Mouse (Mus musculus) midbrain, embryonic 16.5 days (tissue): ENCODE data around the gene Mynn. TPM values are rescaled to one million over a fixed set of nuclear protein-coding genes. Genes with fewer than 3 reads are reported as not detected.

Experiments used
- ATAC-seq: fragments of 200-750 bp; cut with Nextera tagmentation; 2 replicates; pipeline ENCODE4 v1.8.0; 2017; ENCODE audit warnings: moderate TSS enrichment
- H3K27ac ChIP-seq: fragments of 300-500 bp; sonication (generic); 2 replicates; pipeline ENCODE4 v1.5.1; 2014; ENCODE audit warnings: mild to moderate bottlenecking, low read length, mixed read lengths
- H3K27me3 ChIP-seq: fragments of 300-500 bp; sonication (generic); 2 replicates; pipeline ENCODE4 v1.6.1; 2014; ENCODE audit warnings: low read depth, low read length, mixed read lengths; ENCODE audit not compliant: control insufficient read depth, insufficient read depth
- H3K36me3 ChIP-seq: fragments of 300-500 bp; sonication (generic); 2 replicates; pipeline ENCODE4 v1.6.1; 2014; ENCODE audit warnings: mild to moderate bottlenecking, low read length, moderate library complexity, mixed read lengths; ENCODE audit not compliant: control insufficient read depth, insufficient read depth
- H3K4me1 ChIP-seq: fragments of 300-500 bp; sonication (generic); 2 replicates; pipeline ENCODE4 v1.6.1; 2014; ENCODE audit warnings: mild to moderate bottlenecking, low read length, mixed read lengths; ENCODE audit not compliant: control insufficient read depth, insufficient read depth
- H3K4me2 ChIP-seq: fragments of 300-500 bp; sonication (generic); 2 replicates; pipeline ENCODE4 v1.6.1; 2014; ENCODE audit warnings: mild to moderate bottlenecking, low read length, mixed read lengths
- H3K4me3 ChIP-seq: fragments of 300-500 bp; sonication (generic); 2 replicates; pipeline ENCODE4 v1.5.1; 2014; ENCODE audit warnings: low read depth, mild to moderate bottlenecking, low read length, moderate library complexity, mixed read lengths
- H3K9ac ChIP-seq: fragments of 300-500 bp; sonication (generic); 2 replicates; pipeline ENCODE4 v1.6.1; 2014; ENCODE audit warnings: low read depth, low read length, mixed read lengths
- H3K9me3 ChIP-seq: fragments of 300-500 bp; sonication (generic); replicated peaks from 2 replicates; pipeline ENCODE4 v1.6.1; 2014; ENCODE audit warnings: mild to moderate bottlenecking, low read length, mixed read lengths; ENCODE audit not compliant: control insufficient read depth, poor library complexity, severe bottlenecking
- WGBS: fragments of 180-500 bp; shearing (Covaris S2); extraction: QIAGEN DNeasy Blood & Tissue Kit; methylation state at CpG from one replicate; pipeline ENCODE4 v1.1.7; 2014; 5-methylcytosine and 5-hydroxymethylcytosine counted together
- polyA plus RNA-seq: library from polyadenylated mRNA; unstranded; fragments of >200 nt; fragmentation: Nextera tagmentation; extraction: Ambion mirVana; gene quantifications from 2 replicates; pipeline ENCODE4 v1.2.1, GENCODE M21; 2015

The Mynn gene
- polyA plus RNA-seq, 1 experiment from 2014 or later: 29.6 TPM

DNA sequence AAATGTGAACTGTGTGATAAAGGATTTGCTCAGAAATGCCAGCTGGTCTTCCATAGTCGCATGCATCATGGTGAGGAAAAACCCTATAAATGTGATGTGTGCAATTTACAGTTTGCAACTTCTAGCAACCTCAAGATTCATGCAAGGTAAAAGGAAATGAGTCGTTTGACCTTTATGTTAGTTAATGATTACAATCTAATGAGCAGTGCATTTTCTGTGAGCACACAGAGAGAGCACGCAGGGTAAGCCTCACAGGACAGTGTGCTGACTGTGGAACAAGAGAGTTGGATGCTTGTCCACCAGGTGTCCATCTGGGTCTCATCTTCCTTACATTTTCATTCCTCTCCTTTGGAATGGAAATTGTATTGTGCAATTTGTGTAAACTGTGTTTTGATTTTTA is 7.1 kb downstream of the Mynn start:
- no peak overlapping the region for H3K27ac ChIP-seq
- H3K9me3 ChIP-seq: no peaks in the 10 kb centered on the region
- H3K4me2 ChIP-seq: no peak overlapping the region
- no peak overlapping the region for H3K4me3 ChIP-seq
- WGBS: 93% methylated on average over 3 of the region's 3 CpGs
- peaks cover 8% of the 10 kb centered on the region for H3K4me1 ChIP-seq
- H3K36me3 ChIP-seq: peaks cover 31% of the 10 kb centered on the region
- H3K9ac ChIP-seq: no peak overlapping the region
- H3K27me3 ChIP-seq: no peaks in the 10 kb centered on the region
- ATAC-seq: no peak

DNA sequence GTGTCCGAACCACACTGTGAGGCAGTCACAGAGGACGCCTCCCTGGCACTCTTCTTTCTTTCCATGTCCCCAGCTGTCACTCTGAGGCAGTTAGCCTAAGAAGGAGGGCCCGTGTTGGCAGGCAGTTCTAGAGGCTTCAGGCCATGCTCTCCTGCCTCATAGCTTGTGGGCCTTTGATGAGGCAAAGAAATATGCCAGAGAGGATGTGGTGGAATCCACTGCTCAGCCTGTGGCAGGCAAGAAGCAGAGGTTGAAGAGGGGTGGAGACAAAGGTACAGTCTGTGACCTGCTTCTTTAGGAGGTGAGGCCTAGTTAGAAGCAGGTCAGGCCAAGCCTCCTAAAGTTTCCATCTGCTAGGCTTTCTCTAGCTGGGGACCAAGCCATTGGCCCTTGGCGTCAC is 9.1 kb downstream of the Mynn start:
- WGBS: 95% methylated on average over 4 of the region's 4 CpGs

DNA sequence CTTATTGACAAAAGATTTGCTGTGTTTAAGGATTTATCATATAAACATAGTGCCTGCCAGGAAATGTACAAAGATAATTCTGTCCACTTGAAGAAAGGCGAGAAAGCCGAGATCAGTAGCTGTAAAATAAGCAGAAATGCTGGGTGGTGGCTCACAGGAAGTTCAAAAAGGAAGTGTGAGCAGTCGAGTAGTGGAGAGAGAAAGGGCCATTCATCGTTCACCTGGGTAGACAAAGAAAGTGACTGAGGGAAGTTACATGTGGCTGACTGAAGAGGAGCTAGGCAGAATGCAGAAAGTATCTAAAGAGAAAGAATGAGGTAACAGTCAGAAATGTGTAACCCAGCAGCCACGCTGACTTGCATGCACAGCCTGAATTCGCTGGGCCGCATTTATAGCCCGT is 18.3 kb downstream of the Mynn start:
- peaks cover 13% of the 10 kb centered on the region for H3K36me3 ChIP-seq

More for the DNA sequence above, 9.1 kb downstream of the Mynn start:
- Histone ChIP-seq H3K4me2 (no peak overlapping the region), H3K36me3 (peaks cover 42% of the 10 kb centered on the region), H3K4me3 (no peak overlapping the region), H3K27ac (no peak overlapping the region), H3K27me3 (no peaks in the 10 kb centered on the region), H3K4me1 (peaks cover 3% of the 10 kb centered on the region), H3K9ac (no peak overlapping the region), H3K9me3 (no peaks in the 10 kb centered on the region)
- ATAC-seq: no peak

DNA sequence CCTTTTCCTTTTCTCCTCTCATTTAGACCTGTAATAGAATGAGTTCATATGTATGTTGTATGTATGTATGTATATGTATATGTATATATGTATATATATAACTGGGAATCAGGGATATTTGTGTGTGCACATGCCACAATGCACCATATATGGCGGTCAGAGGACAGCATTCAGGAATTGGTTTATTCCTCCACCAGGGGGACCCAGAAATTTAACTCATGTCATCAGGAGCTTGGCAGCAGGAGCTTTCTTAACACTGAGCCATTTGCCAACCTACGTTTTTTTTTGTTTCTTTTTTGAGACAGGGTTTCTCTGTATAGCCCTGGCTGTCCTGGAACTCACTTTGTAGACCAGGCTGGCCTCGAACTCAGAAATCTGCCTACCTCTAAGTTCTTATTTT is 31.8 kb downstream of the Mynn start:
- H3K4me1 ChIP-seq: no peaks in the 10 kb centered on the region
- no peak overlapping the region for H3K27ac ChIP-seq
- H3K4me3 ChIP-seq: no peak overlapping the region
- ATAC-seq: no peak
- H3K4me2 ChIP-seq: no peak overlapping the region
- no peaks in the 10 kb centered on the region for H3K36me3 ChIP-seq
- no peak overlapping the region for H3K9ac ChIP-seq
- no peaks in the 10 kb centered on the region for H3K27me3 ChIP-seq
- WGBS: 60% methylated on average over 3 of the region's 3 CpGs
- H3K9me3 ChIP-seq: no peaks in the 10 kb centered on the region

More for the DNA sequence above, 18.3 kb downstream of the Mynn start:
- Histone ChIP-seq H3K9me3 (no peaks in the 10 kb centered on the region), H3K4me1 (no peaks in the 10 kb centered on the region), H3K9ac (no peak overlapping the region), H3K27me3 (no peaks in the 10 kb centered on the region), H3K4me3 (no peak overlapping the region), H3K4me2 (no peak overlapping the region), H3K27ac (no peak overlapping the region)
- WGBS: 90% methylated on average over 8 of the region's 8 CpGs
- no peak for ATAC-seq

DNA sequence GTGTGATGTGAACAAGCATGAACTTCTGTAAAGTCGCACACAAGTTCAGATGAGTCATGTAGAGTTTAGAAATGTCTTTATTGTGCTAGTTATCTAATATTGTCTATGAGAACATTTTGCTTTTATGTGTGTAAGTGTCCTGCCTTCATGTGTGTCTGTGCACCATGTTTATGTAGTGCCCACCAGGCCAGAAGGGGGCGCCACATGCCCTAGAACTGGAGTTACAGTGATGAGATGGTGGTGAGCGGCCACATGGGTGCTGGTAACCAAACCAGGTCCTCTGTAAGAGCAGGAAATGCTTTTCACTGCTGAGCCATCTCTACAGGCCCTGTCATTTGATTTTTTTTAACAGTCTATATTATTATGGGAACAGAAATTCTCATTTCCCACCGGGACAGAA is 33.8 kb downstream of the Mynn start:
- Histone ChIP-seq H3K4me3 (no peak overlapping the region), H3K4me2 (no peak overlapping the region), H3K4me1 (no peaks in the 10 kb centered on the region), H3K27ac (no peak overlapping the region), H3K27me3 (no peaks in the 10 kb centered on the region), H3K9ac (no peak overlapping the region), H3K36me3 (no peaks in the 10 kb centered on the region), H3K9me3 (no peaks in the 10 kb centered on the region)
- no peak for ATAC-seq
- WGBS: 86% methylated on average over 4 of the region's 4 CpGs

DNA sequence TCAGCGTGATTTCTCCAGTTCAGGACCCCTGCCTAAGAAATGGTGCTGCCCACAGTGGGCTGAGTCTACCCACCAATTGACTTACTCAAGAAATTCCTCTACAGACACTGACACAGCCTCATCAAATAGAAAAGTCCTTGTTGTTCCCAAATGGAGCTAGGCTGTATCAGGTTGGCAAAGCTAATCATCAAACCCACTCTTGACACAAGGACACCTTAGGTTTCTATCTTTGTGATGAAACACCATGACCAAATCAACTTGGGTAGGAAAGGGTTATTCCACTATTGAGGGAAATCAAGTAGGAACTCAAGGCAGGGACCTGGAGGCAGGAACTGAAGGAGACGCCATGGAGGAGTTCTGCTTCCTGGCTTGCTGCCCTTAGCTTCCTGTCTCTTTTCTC is 42.3 kb downstream of the Mynn start, which contains the start of gene Lrriq4:
Gene Lrriq4 (plus strand): TSS at position 301 of the 400 bp plus-strand sequence.
- H3K36me3 ChIP-seq: no peaks in the 10 kb centered on the region
- no peak for ATAC-seq
- WGBS: 82% methylated on average over 2 of the region's 2 CpGs
- no peak within 1 kb of the TSS for H3K9ac ChIP-seq
- no peaks in the 10 kb centered on the region for H3K9me3 ChIP-seq
- peaks cover 3% of the 10 kb centered on the region; the same call in 1 of the 2 replicates for H3K4me1 ChIP-seq
- no peak within 1 kb of the TSS for H3K27ac ChIP-seq
- H3K4me2 ChIP-seq: no peak within 1 kb of the TSS
- H3K4me3 ChIP-seq: no peak within 1 kb of the TSS
- H3K27me3 ChIP-seq: peaks cover 4% of the 10 kb centered on the region

DNA sequence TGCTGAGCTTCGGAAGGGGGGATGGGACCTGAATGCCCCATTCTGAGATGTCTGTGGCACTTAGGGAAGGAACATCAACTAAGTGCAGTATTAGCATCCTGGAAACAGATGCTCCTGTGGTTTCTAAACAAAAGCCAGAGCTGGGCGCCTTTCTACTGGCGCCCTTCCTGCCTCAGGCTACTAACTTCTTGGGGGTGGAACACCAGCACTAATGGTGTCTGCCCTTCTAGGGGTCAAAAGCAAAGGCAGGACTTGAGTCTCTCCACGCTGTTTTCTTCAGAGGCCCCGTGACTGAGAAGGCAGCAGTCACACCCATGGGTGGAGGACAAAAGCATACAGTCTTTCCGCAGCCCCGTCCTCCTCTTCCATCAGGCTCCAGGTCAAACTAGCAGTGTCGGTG is 44.9 kb downstream of the Mynn start:
- no peak overlapping the region for H3K27ac ChIP-seq
- no peak overlapping the region for H3K4me3 ChIP-seq
- H3K27me3 ChIP-seq: peaks cover 7% of the 10 kb centered on the region
- ATAC-seq: no peak
- no peak overlapping the region for H3K4me2 ChIP-seq
- H3K4me1 ChIP-seq: peaks cover 8% of the 10 kb centered on the region; the same call in 1 of the 2 replicates
- H3K9ac ChIP-seq: no peak overlapping the region
- 56% methylated on average over 8 of the region's 8 CpGs for WGBS
- no peaks in the 10 kb centered on the region for H3K9me3 ChIP-seq
- no peaks in the 10 kb centered on the region for H3K36me3 ChIP-seq

DNA sequence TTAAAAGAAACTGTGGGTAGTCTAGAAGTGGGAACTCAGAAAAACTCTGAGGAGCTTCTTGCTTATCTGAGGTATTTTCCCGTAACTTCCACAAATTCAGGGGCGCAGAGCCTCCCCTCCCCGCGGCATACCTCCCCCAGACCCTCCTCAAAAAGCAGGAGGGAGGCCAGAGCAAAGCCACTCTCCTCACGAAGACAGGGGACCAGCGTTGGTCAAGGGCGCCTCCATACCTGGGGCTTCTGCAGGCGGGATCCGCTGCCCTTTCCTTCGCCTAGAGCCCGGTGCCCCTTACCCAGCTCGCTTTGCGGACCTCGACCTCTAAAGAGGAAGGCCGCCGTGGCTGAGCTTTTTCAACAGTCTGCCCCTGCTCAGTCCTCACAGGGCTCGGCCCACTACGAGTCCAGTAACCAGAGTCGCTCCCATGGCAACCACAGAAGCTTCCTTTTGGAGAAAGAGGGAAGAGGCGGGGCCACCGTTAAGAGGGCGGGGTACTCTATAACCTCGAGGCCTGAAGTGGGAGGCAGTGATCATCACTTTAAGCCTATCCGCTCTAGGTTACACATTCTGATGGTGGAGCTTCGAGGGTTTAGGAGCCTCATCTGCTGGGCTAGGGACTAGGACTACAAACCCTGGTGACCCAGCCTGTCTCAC is 45.7 kb downstream of the Mynn start, which contains the start of gene Lrrc34:
Gene Lrrc34 (minus strand): TSS at position 430 of the 651 bp plus-strand sequence.
- no peaks in the 10 kb centered on the region for H3K9me3 ChIP-seq
- H3K4me1 ChIP-seq: peaks cover 8% of the 10 kb centered on the region; the same call in 1 of the 2 replicates
- no peaks in the 10 kb centered on the region for H3K36me3 ChIP-seq
- H3K27ac ChIP-seq: no peak within 1 kb of the TSS
- H3K9ac ChIP-seq: peak within 1 kb of the TSS; percentile 49; the same call in 1 of the 2 replicates
- H3K4me2 ChIP-seq: peak within 1 kb of the TSS; percentile 66
- H3K27me3 ChIP-seq: peaks cover 7% of the 10 kb centered on the region
- 1% methylated on average over 25 of the region's 25 CpGs for WGBS
- H3K4me3 ChIP-seq: peak within 1 kb of the TSS; percentile 33
- ATAC-seq: peak; percentile 83

DNA sequence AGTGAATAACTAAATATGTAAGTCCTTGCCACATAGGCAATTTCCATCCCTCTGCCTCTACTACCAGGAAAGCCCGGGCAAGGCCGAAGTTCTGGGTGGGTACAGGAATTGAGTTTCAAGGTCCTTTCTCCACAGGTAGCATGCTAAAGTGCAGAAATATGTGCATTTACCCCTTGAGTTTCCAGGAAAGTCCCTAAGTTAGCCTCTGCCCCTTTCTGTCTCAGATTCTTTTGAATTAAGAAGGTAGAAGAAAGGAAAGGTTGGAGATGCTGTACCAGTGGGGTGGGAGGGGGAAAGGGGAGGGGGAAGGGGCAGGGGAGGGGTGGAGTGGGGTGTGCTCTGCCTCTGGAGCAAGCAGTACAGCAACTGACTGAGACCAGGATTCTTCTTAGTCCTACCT is 46.6 kb downstream of the Mynn start:
- no peak overlapping the region for H3K4me2 ChIP-seq
- peaks cover 8% of the 10 kb centered on the region; the same call in 1 of the 2 replicates for H3K4me1 ChIP-seq
- no peaks in the 10 kb centered on the region for H3K36me3 ChIP-seq
- H3K9me3 ChIP-seq: no peaks in the 10 kb centered on the region
- WGBS: 94% methylated on average over 2 of the region's 2 CpGs
- no peak overlapping the region for H3K9ac ChIP-seq
- no peak for ATAC-seq
- no peak overlapping the region for H3K27ac ChIP-seq
- H3K27me3 ChIP-seq: peaks cover 7% of the 10 kb centered on the region
- no peak overlapping the region for H3K4me3 ChIP-seq
